Mouse (Mus musculus): ENCODE measurements at regions not wholly inside any gene's neighbourhood (a gene's known extent, or its start where the extent isn't known, plus 50 kb on each side); places are given as distances from the start of the nearest gene placed in this dataset.

GRCm38 (mm10) chr12:73837921-73838320 lies 63.3 kb upstream of the Hif1a start:
- TF ChIP-seq POLR2A (IDR thresholded peaks at IDR 0.05; ENCODE audit: control insufficient read depth, low read depth, low read length) = no peak
- TF ChIP-seq CTCF (IDR thresholded peaks at IDR 0.05; ENCODE audit: control insufficient read depth, insufficient read depth, insufficient replicate concordance, low read depth, low read length) = no peak
- H3K27me3 ChIP-seq (ENCODE audit: control insufficient read depth, insufficient read depth, low read length) = no peaks in the 10 kb centered on the region
- no peak overlapping the region for H3K27ac ChIP-seq (ENCODE audit: control insufficient read depth, insufficient read depth, low read depth, low read length)
- H3K36me3 ChIP-seq (ENCODE audit: control insufficient read depth, insufficient read depth, low read length) = no peaks in the 10 kb centered on the region
- no peak overlapping the region for H3K4me3 ChIP-seq (ENCODE audit: control insufficient read depth, low read depth, low read length)
- no peaks in the 10 kb centered on the region for H3K4me1 ChIP-seq (ENCODE audit: control insufficient read depth, insufficient read depth, low read length)

GRCm38 (mm10) chr12:73838330-73838729 lies 62.8 kb upstream of the Hif1a start:
- H3K4me3 ChIP-seq (ENCODE audit: control insufficient read depth, low read depth, low read length) = no peak overlapping the region
- H3K4me1 ChIP-seq (ENCODE audit: control insufficient read depth, insufficient read depth, low read length) = no peaks in the 10 kb centered on the region
- no peak overlapping the region for H3K27ac ChIP-seq (ENCODE audit: control insufficient read depth, insufficient read depth, low read depth, low read length)
- TF ChIP-seq CTCF (IDR thresholded peaks at IDR 0.05; ENCODE audit: control insufficient read depth, insufficient read depth, insufficient replicate concordance, low read depth, low read length) = no peak
- TF ChIP-seq POLR2A (IDR thresholded peaks at IDR 0.05; ENCODE audit: control insufficient read depth, low read depth, low read length) = no peak
- no peaks in the 10 kb centered on the region for H3K36me3 ChIP-seq (ENCODE audit: control insufficient read depth, insufficient read depth, low read length)
- no peaks in the 10 kb centered on the region for H3K27me3 ChIP-seq (ENCODE audit: control insufficient read depth, insufficient read depth, low read length)

GRCm38 (mm10) chr12:73842000-73842675 lies 59.0 kb upstream of the Hif1a start:
- Histone ChIP-seq H3K4me3 (ENCODE audit: control insufficient read depth, low read depth, low read length) (no peak overlapping the region), H3K27me3 (ENCODE audit: control insufficient read depth, insufficient read depth, low read length) (no peaks in the 10 kb centered on the region), H3K4me1 (ENCODE audit: control insufficient read depth, insufficient read depth, low read length) (no peaks in the 10 kb centered on the region), H3K36me3 (ENCODE audit: control insufficient read depth, insufficient read depth, low read length) (no peaks in the 10 kb centered on the region), H3K27ac (ENCODE audit: control insufficient read depth, insufficient read depth, low read depth, low read length) (no peak overlapping the region)
- TF ChIP-seq POLR2A (IDR thresholded peaks at IDR 0.05; ENCODE audit: control insufficient read depth, low read depth, low read length) (no peak), CTCF (IDR thresholded peaks at IDR 0.05; ENCODE audit: control insufficient read depth, insufficient read depth, insufficient replicate concordance, low read depth, low read length) (no peak)

GRCm38 (mm10) chr12:73844782-73845181 lies 56.4 kb upstream of the Hif1a start:
- H3K27me3 ChIP-seq (ENCODE audit: control insufficient read depth, insufficient read depth, low read length) = no peaks in the 10 kb centered on the region
- H3K36me3 ChIP-seq (ENCODE audit: control insufficient read depth, insufficient read depth, low read length) = no peaks in the 10 kb centered on the region
- no peak overlapping the region for H3K27ac ChIP-seq (ENCODE audit: control insufficient read depth, insufficient read depth, low read depth, low read length)
- TF ChIP-seq CTCF (IDR thresholded peaks at IDR 0.05; ENCODE audit: control insufficient read depth, insufficient read depth, insufficient replicate concordance, low read depth, low read length) = no peak
- no peak for TF ChIP-seq POLR2A (IDR thresholded peaks at IDR 0.05; ENCODE audit: control insufficient read depth, low read depth, low read length)
- H3K4me3 ChIP-seq (ENCODE audit: control insufficient read depth, low read depth, low read length) = no peak overlapping the region
- H3K4me1 ChIP-seq (ENCODE audit: control insufficient read depth, insufficient read depth, low read length) = no peaks in the 10 kb centered on the region

- H3K27me3 ChIP-seq (ENCODE audit: control insufficient read depth, insufficient read depth, low read length) = no peaks in the 10 kb centered on the region
- peak overlapping the region; percentile 76 for H3K4me3 ChIP-seq (ENCODE audit: control insufficient read depth, low read depth, low read length)
- no peak overlapping the region for H3K27ac ChIP-seq (ENCODE audit: control insufficient read depth, insufficient read depth, low read depth, low read length)
- no peaks in the 10 kb centered on the region for H3K36me3 ChIP-seq (ENCODE audit: control insufficient read depth, insufficient read depth, low read length)
- no peaks in the 10 kb centered on the region for H3K4me1 ChIP-seq (ENCODE audit: control insufficient read depth, insufficient read depth, low read length)
- no peak for TF ChIP-seq CTCF (IDR thresholded peaks at IDR 0.05; ENCODE audit: control insufficient read depth, insufficient read depth, insufficient replicate concordance, low read depth, low read length)
- TF ChIP-seq POLR2A (IDR thresholded peaks at IDR 0.05; ENCODE audit: control insufficient read depth, low read depth, low read length) = no peak
Observed at GRCm38 (mm10) chr12:73846672-73847071, 54.5 kb upstream of the Hif1a start.

- no peaks in the 10 kb centered on the region for H3K27me3 ChIP-seq (ENCODE audit: control insufficient read depth, insufficient read depth, low read length)
- TF ChIP-seq CTCF (IDR thresholded peaks at IDR 0.05; ENCODE audit: control insufficient read depth, insufficient read depth, insufficient replicate concordance, low read depth, low read length) (no peak), POLR2A (IDR thresholded peaks at IDR 0.05; ENCODE audit: control insufficient read depth, low read depth, low read length) (no peak)
- H3K4me1 ChIP-seq (ENCODE audit: control insufficient read depth, insufficient read depth, low read length) = no peaks in the 10 kb centered on the region
- H3K36me3 ChIP-seq (ENCODE audit: control insufficient read depth, insufficient read depth, low read length) = no peaks in the 10 kb centered on the region
- H3K4me3 ChIP-seq (ENCODE audit: control insufficient read depth, low read depth, low read length) = peak overlapping the region; percentile 3; the same call in 1 of the 2 replicates
- H3K27ac ChIP-seq (ENCODE audit: control insufficient read depth, insufficient read depth, low read depth, low read length) = no peak overlapping the region
Observed at GRCm38 (mm10) chr12:73847336-73847735, 53.8 kb upstream of the Hif1a start.

GRCm38 (mm10) chr12:73850831-73851230 lies 50.3 kb upstream of the Hif1a start:
- Histone ChIP-seq H3K4me3 (ENCODE audit: control insufficient read depth, low read depth, low read length) (no peak overlapping the region), H3K36me3 (ENCODE audit: control insufficient read depth, insufficient read depth, low read length) (no peaks in the 10 kb centered on the region), H3K4me1 (ENCODE audit: control insufficient read depth, insufficient read depth, low read length) (no peaks in the 10 kb centered on the region), H3K27ac (ENCODE audit: control insufficient read depth, insufficient read depth, low read depth, low read length) (no peak overlapping the region), H3K27me3 (ENCODE audit: control insufficient read depth, insufficient read depth, low read length) (no peaks in the 10 kb centered on the region)
- TF ChIP-seq CTCF (IDR thresholded peaks at IDR 0.05; ENCODE audit: control insufficient read depth, insufficient read depth, insufficient replicate concordance, low read depth, low read length) (no peak), POLR2A (IDR thresholded peaks at IDR 0.05; ENCODE audit: control insufficient read depth, low read depth, low read length) (no peak)

All from testis, adult 2 months (tissue).